Mouse (Mus musculus): Measurements from ENCODE around the gene Ccz1. TPM values are rescaled to one million over a fixed set of nuclear protein-coding genes. Genes with fewer than 3 reads are reported as not detected.
A peak's percentile ranks its signal among the peaks of the same experiment; 100 is the strongest.

The Ccz1 gene
- total RNA-seq (2021) (10 to 100 TPM; 25.0 to 29.6 TPM), polyA plus RNA-seq (2012; rRNA removed) (9.3 and 16.7 TPM in 2 replicates)
- long read RNA-seq, transcript Ccz1-201 (15 exons, 1,769 nt): major isoform, 25 of 28 reads
- long read RNA-seq, partial matches to known transcripts: 0 of 28 reads
- long read RNA-seq, other reads (novel, unspliced or antisense): 3 of 28 reads

- H3K4me3 ChIP-seq: peak within 1 kb of the TSS; percentile 97
- DNase-seq: peak; percentile 83 to 87
- H3K4me1 ChIP-seq (ENCODE audit: control insufficient read depth, insufficient read depth, low read length): no peaks in the 10 kb centered on the region; the same call in 1 of the 2 replicates
- H3K27me3 ChIP-seq (ENCODE audit: control insufficient read depth, insufficient read depth, low read length): no peaks in the 10 kb centered on the region
- H3K79me2 ChIP-seq (replicated peaks; ENCODE audit: control insufficient read depth, insufficient read depth, low read length): no peaks in the 10 kb centered on the region
- TF ChIP-seq EP300 (IDR thresholded peaks at IDR 0.05; ENCODE audit: insufficient read depth, low read depth, low read length) (0 out of 2 replicates have a peak, but pooled peaks have one; percentile 48), CTCF (IDR thresholded peaks at IDR 0.05) (no peak), POLR2A (IDR thresholded peaks at IDR 0.05; ENCODE audit: insufficient read depth, low read depth, low read length) (peak; percentile 51; the same call in 1 of the 2 replicates)
- H3K27ac ChIP-seq: peak within 1 kb of the TSS; percentile 81
- intact Hi-C loops (cut with DNase I): no loop called here
- H3K9ac ChIP-seq (ENCODE audit: low read depth, low read length): peak within 1 kb of the TSS; percentile 97
- WGBS: 2% methylated on average over 47 of the region's 47 CpGs
- no peaks in the 10 kb centered on the region for H3K36me3 ChIP-seq (ENCODE audit: control insufficient read depth, insufficient read depth, low read length)
These were observed at the start of gene Ccz1 for GRCm38 (mm10) chr5:144014551-144015311. Gene Ccz1 (minus strand): TSS chr5:144014877.

GRCm38 (mm10) chr5:144064093-144064492 is 49.4 kb upstream of the Ccz1 start:
- Histone ChIP-seq H3K4me3 (no peak overlapping the region), H3K9ac (ENCODE audit: low read depth, low read length) (no peak overlapping the region), H3K36me3 (ENCODE audit: control insufficient read depth, insufficient read depth, low read length) (no peaks in the 10 kb centered on the region), H3K27ac (no peak overlapping the region), H3K27me3 (ENCODE audit: control insufficient read depth, insufficient read depth, low read length) (no peaks in the 10 kb centered on the region), H3K4me1 (ENCODE audit: control insufficient read depth, insufficient read depth, low read length) (no peaks in the 10 kb centered on the region), H3K79me2 (replicated peaks; ENCODE audit: control insufficient read depth, insufficient read depth, low read length) (no peaks in the 10 kb centered on the region)
- TF ChIP-seq CTCF (IDR thresholded peaks at IDR 0.05) (no peak), POLR2A (IDR thresholded peaks at IDR 0.05; ENCODE audit: insufficient read depth, low read depth, low read length) (no peak), EP300 (IDR thresholded peaks at IDR 0.05; ENCODE audit: insufficient read depth, low read depth, low read length) (no peak)
- no peak for DNase-seq
- 61% methylated on average over 5 of the region's 5 CpGs for WGBS
- intact Hi-C loops (cut with DNase I): no loop called here

GRCm38 (mm10) chr5:144054340-144054739 is 39.7 kb upstream of the Ccz1 start:
- H3K27me3 ChIP-seq (ENCODE audit: control insufficient read depth, insufficient read depth, low read length): no peaks in the 10 kb centered on the region
- H3K27ac ChIP-seq: no peak overlapping the region
- no peaks in the 10 kb centered on the region for H3K36me3 ChIP-seq (ENCODE audit: control insufficient read depth, insufficient read depth, low read length)
- H3K4me3 ChIP-seq: no peak overlapping the region
- TF ChIP-seq POLR2A (IDR thresholded peaks at IDR 0.05; ENCODE audit: insufficient read depth, low read depth, low read length): no peak
- TF ChIP-seq CTCF (IDR thresholded peaks at IDR 0.05): no peak
- no peak for TF ChIP-seq EP300 (IDR thresholded peaks at IDR 0.05; ENCODE audit: insufficient read depth, low read depth, low read length)
- H3K9ac ChIP-seq (ENCODE audit: low read depth, low read length): no peak overlapping the region
- no peaks in the 10 kb centered on the region for H3K79me2 ChIP-seq (replicated peaks; ENCODE audit: control insufficient read depth, insufficient read depth, low read length)
- no peaks in the 10 kb centered on the region for H3K4me1 ChIP-seq (ENCODE audit: control insufficient read depth, insufficient read depth, low read length)
- WGBS: 84% methylated on average over 6 of the region's 6 CpGs
- intact Hi-C loops (cut with DNase I): no loop called here
- DNase-seq: no peak

- Histone ChIP-seq H3K4me3 (no peak overlapping the region), H3K27me3 (ENCODE audit: control insufficient read depth, insufficient read depth, low read length) (no peaks in the 10 kb centered on the region), H3K79me2 (replicated peaks; ENCODE audit: control insufficient read depth, insufficient read depth, low read length) (no peaks in the 10 kb centered on the region), H3K9ac (ENCODE audit: low read depth, low read length) (no peak overlapping the region), H3K36me3 (ENCODE audit: control insufficient read depth, insufficient read depth, low read length) (no peaks in the 10 kb centered on the region), H3K4me1 (ENCODE audit: control insufficient read depth, insufficient read depth, low read length) (no peaks in the 10 kb centered on the region), H3K27ac (no peak overlapping the region)
- TF ChIP-seq CTCF (IDR thresholded peaks at IDR 0.05): no peak
- no peak for TF ChIP-seq POLR2A (IDR thresholded peaks at IDR 0.05; ENCODE audit: insufficient read depth, low read depth, low read length)
- TF ChIP-seq EP300 (IDR thresholded peaks at IDR 0.05; ENCODE audit: insufficient read depth, low read depth, low read length): no peak
- intact Hi-C loops (cut with DNase I): no loop called here
- 37% methylated on average over 3 of the region's 3 CpGs for whole genome bisulfite sequencing
- no peak for DNase-seq
These were observed 38.8 kb upstream of the Ccz1 start for GRCm38 (mm10) chr5:144053450-144053849.

GRCm38 (mm10) chr5:144051268-144051667 is 36.6 kb upstream of the Ccz1 start:
- Histone ChIP-seq H3K4me1 (ENCODE audit: control insufficient read depth, insufficient read depth, low read length) (no peaks in the 10 kb centered on the region), H3K9ac (ENCODE audit: low read depth, low read length) (no peak overlapping the region), H3K27me3 (ENCODE audit: control insufficient read depth, insufficient read depth, low read length) (no peaks in the 10 kb centered on the region), H3K27ac (no peak overlapping the region), H3K36me3 (ENCODE audit: control insufficient read depth, insufficient read depth, low read length) (no peaks in the 10 kb centered on the region), H3K79me2 (replicated peaks; ENCODE audit: control insufficient read depth, insufficient read depth, low read length) (no peaks in the 10 kb centered on the region), H3K4me3 (no peak overlapping the region)
- DNase-seq: no peak
- no peak for TF ChIP-seq EP300 (IDR thresholded peaks at IDR 0.05; ENCODE audit: insufficient read depth, low read depth, low read length)
- TF ChIP-seq CTCF (IDR thresholded peaks at IDR 0.05): peak; percentile 38
- intact Hi-C loops (cut with DNase I): no loop called here

GRCm38 (mm10) chr5:144049881-144050280 is 35.2 kb upstream of the Ccz1 start:
- Histone ChIP-seq H3K9ac (ENCODE audit: low read depth, low read length) (no peak overlapping the region), H3K4me3 (no peak overlapping the region), H3K4me1 (ENCODE audit: control insufficient read depth, insufficient read depth, low read length) (no peaks in the 10 kb centered on the region), H3K79me2 (replicated peaks; ENCODE audit: control insufficient read depth, insufficient read depth, low read length) (no peaks in the 10 kb centered on the region), H3K36me3 (ENCODE audit: control insufficient read depth, insufficient read depth, low read length) (no peaks in the 10 kb centered on the region), H3K27ac (no peak overlapping the region), H3K27me3 (ENCODE audit: control insufficient read depth, insufficient read depth, low read length) (no peaks in the 10 kb centered on the region)
- 54% methylated on average over 3 of the region's 3 CpGs for WGBS
- no peak for TF ChIP-seq POLR2A (IDR thresholded peaks at IDR 0.05; ENCODE audit: insufficient read depth, low read depth, low read length)
- no peak for TF ChIP-seq EP300 (IDR thresholded peaks at IDR 0.05; ENCODE audit: insufficient read depth, low read depth, low read length)
- no peak for TF ChIP-seq CTCF (IDR thresholded peaks at IDR 0.05)
- DNase-seq: no peak
- intact Hi-C loops (cut with DNase I): no loop called here

Data from heart, adult 2 months (tissue).